Mouse (Mus musculus): ENCODE results near the gene Bpifb5.
"Not testable (repeated sequence)": the region's sequence is repeated elsewhere in the genome, so short reads cannot be mapped to it uniquely, and the experiment has no call there.

Bpifb5 gene

GRCm38 (mm10) chr2:154240771-154241170 is 17.2 kb downstream of the Bpifb5 start:
- in situ Hi-C loops (cut with MboI, MseI): no loop called here

GRCm38 (mm10) chr2:154242726-154243125 is 19.2 kb downstream of the Bpifb5 start:
- in situ Hi-C loops (cut with MboI, MseI): not testable (repeated sequence)

GRCm38 (mm10) chr2:154243356-154244036 is 20.0 kb downstream of the Bpifb5 start:
- in situ Hi-C loops (cut with MboI, MseI): no loop called here

GRCm38 (mm10) chr2:154245322-154245721 is 21.8 kb downstream of the Bpifb5 start:
- in situ Hi-C loops (cut with MboI, MseI): no loop called here

DNA sequence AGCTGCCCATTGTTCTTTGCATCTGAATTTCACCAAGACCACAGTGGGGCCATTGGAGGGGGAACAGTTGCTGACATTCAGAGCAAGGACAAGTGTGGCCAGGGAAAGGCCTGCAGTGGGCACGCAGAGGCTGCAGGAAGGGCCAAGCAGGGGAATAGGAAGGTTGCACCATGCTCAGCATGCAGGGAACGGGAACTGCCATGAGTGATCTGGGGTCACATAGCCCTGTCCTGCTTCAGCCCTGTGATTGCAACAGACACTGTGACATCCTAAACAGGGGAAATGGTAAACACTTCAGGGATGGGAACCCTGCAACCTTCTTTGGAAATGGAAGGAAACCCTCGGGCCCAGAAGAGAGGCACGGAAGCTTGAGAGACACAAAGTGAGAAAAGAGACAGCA is 31.7 kb downstream of the Bpifb5 start:
- in situ Hi-C loops (cut with MboI, MseI): loop anchor here (5.0 kb wide), 1 partner anchor 52 kb away; the partner anchor contains the start of gene Bpifb9b

GRCm38 (mm10) chr2:154255770-154256169 is 32.2 kb downstream of the Bpifb5 start:
- in situ Hi-C loops (cut with MboI, MseI): loop anchor here (5.0 kb wide), 1 partner anchor 52 kb away; the partner anchor contains the start of gene Bpifb9b

DNA sequence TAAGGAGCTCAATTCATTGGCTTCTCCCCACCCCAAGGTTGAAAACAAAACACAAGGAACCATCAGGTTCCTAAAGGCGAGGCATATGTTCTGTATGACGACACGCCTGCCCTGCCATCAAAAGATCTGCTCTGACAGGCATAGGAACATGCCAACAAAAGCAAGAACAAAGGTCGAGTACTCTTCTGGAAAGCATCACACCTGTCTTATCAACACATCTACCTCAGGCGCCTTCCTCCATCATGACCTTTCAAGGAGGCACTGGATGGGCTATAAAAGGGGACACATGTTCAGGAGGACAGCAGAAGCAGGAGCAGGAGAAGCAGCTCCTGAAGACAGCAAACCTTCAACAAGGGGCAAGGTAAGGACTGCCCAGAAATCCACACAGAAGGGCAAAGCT is 34.0 kb downstream of the Bpifb5 start, which contains the start of gene Bpifb9a:
Gene Bpifb9a (plus strand): TSS at position 301 of the 400 bp plus-strand sequence.
- in situ Hi-C loops (cut with MboI, MseI): loop anchor here (5.0 kb wide), 1 partner anchor 50 kb away; the partner anchor contains the start of gene Bpifb9b

DNA sequence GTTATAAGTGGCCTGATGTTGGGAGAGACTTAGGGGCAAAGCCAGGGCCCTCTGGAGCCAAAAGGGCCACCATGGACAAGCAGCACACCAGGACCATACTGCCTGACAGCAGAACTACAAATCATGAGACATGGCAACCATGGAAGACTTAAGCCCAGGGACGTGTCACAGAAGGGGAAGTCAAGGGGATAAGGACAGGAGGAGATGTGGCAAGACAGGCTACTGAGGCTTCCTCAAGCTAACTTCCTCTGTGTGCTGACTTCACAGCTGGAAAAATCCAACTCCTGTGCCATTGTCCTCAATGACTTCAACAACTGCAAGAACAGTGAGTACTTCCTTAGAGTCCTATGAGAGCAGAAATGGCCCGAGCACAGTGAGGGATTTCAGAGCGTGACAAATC is 40.9 kb downstream of the Bpifb5 start:
- in situ Hi-C loops (cut with MboI, MseI): not testable (repeated sequence)
